Mouse (Mus musculus): ENCODE results near the gene Bspry. TPM values are rescaled to one million over a fixed set of nuclear protein-coding genes. Genes with fewer than 3 reads are reported as not detected.

Gene Bspry
- polyA plus RNA-seq, 1 experiment from 2014 or later: 0.36 TPM

- H3K9me3 ChIP-seq (ENCODE audit: control insufficient read depth, low read length): no peaks in the 10 kb centered on the region
- H3K4me2 ChIP-seq (ENCODE audit: low read length): peak overlapping the region; percentile 14; the same call in 1 of the 2 replicates
- peak overlapping the region; percentile 30; the same call in 1 of the 2 replicates for H3K9ac ChIP-seq (ENCODE audit: low read length)
- H3K27me3 ChIP-seq (ENCODE audit: control insufficient read depth, insufficient read depth, low read length): no peaks in the 10 kb centered on the region
- no peak overlapping the region for H3K4me3 ChIP-seq (ENCODE audit: control insufficient read depth in 1 of 2, insufficient read depth in 1 of 2, low read depth in 1 of 2, low read length in 2 of 2)
- H3K4me1 ChIP-seq (ENCODE audit: control insufficient read depth in 2 of 2, insufficient read depth in 2 of 2, low read length in 2 of 2): peaks cover 24 to 31% of the 10 kb centered on the region in 2 experiments
- H3K27ac ChIP-seq (replicated peaks in 1 of 2; ENCODE audit: control insufficient read depth in 1 of 2, insufficient read depth in 1 of 2, low read depth in 2 of 2, low read length in 2 of 2): peak overlapping the region; percentile 77 to 80
- 53% methylated on average over 1 of the region's 1 CpGs for WGBS
- ATAC-seq (ENCODE audit: insufficient number of reproducible peaks, insufficient read depth, low FRiP score, low read depth): no peak
- H3K36me3 ChIP-seq (ENCODE audit: control insufficient read depth, insufficient read depth, low read length): peaks cover 27% of the 10 kb centered on the region
Measured at GRCm38 (mm10) chr4:62516579-62516978, 36.7 kb downstream of the Bspry start.

DNA sequence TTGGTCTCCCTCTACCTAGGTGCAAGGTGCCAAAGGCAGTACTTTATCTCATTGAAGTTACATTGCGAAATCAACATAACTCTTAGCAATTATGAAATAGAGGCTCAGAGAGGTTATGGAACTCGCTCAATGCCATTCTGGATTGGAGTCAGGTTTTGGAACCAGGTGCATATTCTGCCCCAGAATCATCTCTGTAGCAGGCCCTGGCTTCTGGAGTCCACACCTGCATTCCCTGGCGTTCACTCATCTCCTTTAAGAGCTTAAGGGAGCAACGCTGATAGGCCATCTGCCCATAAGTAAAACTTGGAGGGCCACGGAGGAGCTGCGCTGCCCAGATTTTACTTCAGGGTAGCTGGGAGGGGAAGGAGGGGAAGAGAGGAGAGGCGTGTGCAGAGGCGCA lies 37.2 kb downstream of the Bspry start:
- H3K4me3 ChIP-seq (ENCODE audit: control insufficient read depth in 1 of 2, insufficient read depth in 1 of 2, low read depth in 1 of 2, low read length in 2 of 2): no peak overlapping the region
- no peaks in the 10 kb centered on the region for H3K27me3 ChIP-seq (ENCODE audit: control insufficient read depth, insufficient read depth, low read length)
- peaks cover 24 to 31% of the 10 kb centered on the region in 2 experiments for H3K4me1 ChIP-seq (ENCODE audit: control insufficient read depth in 2 of 2, insufficient read depth in 2 of 2, low read length in 2 of 2)
- WGBS: 87% methylated on average over 8 of the region's 8 CpGs
- no peak for ATAC-seq (ENCODE audit: insufficient number of reproducible peaks, insufficient read depth, low FRiP score, low read depth)
- H3K9ac ChIP-seq (ENCODE audit: low read length): peak overlapping the region; percentile 30; the same call in 1 of the 2 replicates
- H3K9me3 ChIP-seq (ENCODE audit: control insufficient read depth, low read length): no peaks in the 10 kb centered on the region
- H3K4me2 ChIP-seq (ENCODE audit: low read length): no peak overlapping the region; the same call in 1 of the 2 replicates
- H3K27ac ChIP-seq (replicated peaks in 1 of 2; ENCODE audit: control insufficient read depth in 1 of 2, insufficient read depth in 1 of 2, low read depth in 2 of 2, low read length in 2 of 2): peak overlapping the region; percentile 15 to 53; a peak in 2 of 4 replicates
- peaks cover 25% of the 10 kb centered on the region for H3K36me3 ChIP-seq (ENCODE audit: control insufficient read depth, insufficient read depth, low read length)

GRCm38 (mm10) chr4:62517538-62518415 lies 37.9 kb downstream of the Bspry start:
- H3K27ac ChIP-seq (replicated peaks in 1 of 2; ENCODE audit: control insufficient read depth in 1 of 2, insufficient read depth in 1 of 2, low read depth in 2 of 2, low read length in 2 of 2): peak overlapping the region; percentile 15 to 53; a peak in 2 of 4 replicates
- no peaks in the 10 kb centered on the region for H3K27me3 ChIP-seq (ENCODE audit: control insufficient read depth, insufficient read depth, low read length)
- no peaks in the 10 kb centered on the region for H3K9me3 ChIP-seq (ENCODE audit: control insufficient read depth, low read length)
- 78% methylated on average over 10 of the region's 10 CpGs for WGBS
- ATAC-seq (ENCODE audit: insufficient number of reproducible peaks, insufficient read depth, low FRiP score, low read depth): no peak
- H3K36me3 ChIP-seq (ENCODE audit: control insufficient read depth, insufficient read depth, low read length): peaks cover 25% of the 10 kb centered on the region
- peaks cover 24 to 31% of the 10 kb centered on the region in 2 experiments for H3K4me1 ChIP-seq (ENCODE audit: control insufficient read depth in 2 of 2, insufficient read depth in 2 of 2, low read length in 2 of 2)
- H3K4me2 ChIP-seq (ENCODE audit: low read length): peak overlapping the region; percentile 68
- peak overlapping the region; percentile 84; the same call in 1 of the 2 replicates for H3K9ac ChIP-seq (ENCODE audit: low read length)
- H3K4me3 ChIP-seq (ENCODE audit: control insufficient read depth in 1 of 2, insufficient read depth in 1 of 2, low read depth in 1 of 2, low read length in 2 of 2): no peak overlapping the region; a peak in 1 of 4 replicates

DNA sequence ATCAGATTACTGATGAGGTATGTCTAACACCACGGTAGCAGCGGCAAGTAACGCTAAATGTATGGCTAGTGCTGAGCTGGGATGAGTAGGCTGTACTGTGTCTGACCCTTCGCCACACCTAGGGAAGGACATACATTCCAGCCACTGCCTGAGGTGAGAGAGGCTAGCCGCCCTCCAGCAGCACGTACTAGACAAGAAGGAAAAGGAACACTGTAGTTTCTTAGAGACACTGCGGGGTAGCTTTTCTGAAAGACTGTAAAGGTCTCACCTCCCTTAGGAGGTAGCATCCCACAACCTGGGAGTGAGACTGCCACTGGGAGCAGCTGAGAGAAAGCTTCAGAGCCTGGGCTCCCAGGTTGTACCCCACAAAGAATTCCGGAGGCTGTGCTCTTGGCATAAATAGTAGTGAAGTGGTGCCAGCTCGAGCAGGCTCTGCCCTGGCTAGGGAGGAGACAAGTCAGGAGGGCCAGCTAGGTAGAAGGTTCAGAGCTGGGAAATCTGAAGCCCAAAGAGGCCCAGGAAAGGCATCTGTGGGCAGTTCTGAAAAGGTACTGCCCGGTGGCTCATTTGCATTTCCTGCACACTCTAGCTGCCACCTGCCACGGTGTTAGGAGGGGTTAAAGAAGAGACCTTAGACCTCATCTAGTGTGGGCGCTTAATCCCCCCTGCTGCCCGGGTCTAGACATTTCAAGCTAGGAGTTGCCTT lies 38.7 kb downstream of the Bspry start:
- 43% methylated on average over 13 of the region's 13 CpGs for WGBS
- H3K4me3 ChIP-seq (ENCODE audit: control insufficient read depth in 1 of 2, insufficient read depth in 1 of 2, low read depth in 1 of 2, low read length in 2 of 2): peak overlapping the region; percentile 71 to 97
- ATAC-seq (ENCODE audit: insufficient number of reproducible peaks, insufficient read depth, low FRiP score, low read depth): no peak

DNA sequence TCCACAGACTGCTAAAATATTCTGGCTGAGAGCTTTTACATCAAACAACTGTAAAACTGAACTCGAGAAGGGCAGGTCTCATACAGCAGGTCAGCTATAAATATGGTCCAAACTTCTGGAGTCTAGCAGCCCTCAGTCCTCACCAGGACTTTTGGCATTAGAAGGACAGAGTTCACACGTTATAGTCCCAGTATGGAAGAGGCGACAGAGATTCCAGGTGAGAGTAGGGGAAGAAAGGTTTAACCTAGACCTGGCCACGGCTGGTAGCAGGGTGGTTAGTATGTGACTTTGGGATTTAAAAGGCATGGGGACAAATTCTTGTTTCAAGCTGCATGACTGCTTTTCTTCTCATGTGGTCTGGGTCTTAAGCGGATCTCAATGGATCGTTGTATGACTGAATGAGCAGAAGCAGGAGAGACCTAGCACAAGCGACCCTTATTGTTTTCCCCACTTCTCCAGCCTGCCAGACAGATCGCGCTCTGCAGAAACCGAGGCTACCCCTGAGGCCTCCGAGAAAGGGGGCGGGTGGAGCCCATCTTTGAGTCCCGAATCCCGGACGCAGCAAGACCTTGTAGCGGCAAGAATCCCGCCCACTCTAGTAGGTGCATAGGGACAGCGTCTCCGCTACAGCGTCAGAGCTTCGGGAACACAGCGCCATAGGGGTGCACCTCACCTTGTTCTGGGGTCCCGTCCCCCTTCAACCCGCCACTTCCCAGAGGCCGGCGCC lies 39.4 kb downstream of the Bspry start:
- Histone ChIP-seq H3K9me3 (ENCODE audit: control insufficient read depth, low read length) (no peaks in the 10 kb centered on the region), H3K4me1 (ENCODE audit: control insufficient read depth in 2 of 2, insufficient read depth in 2 of 2, low read length in 2 of 2) (peaks cover 25 to 37% of the 10 kb centered on the region in 2 experiments), H3K9ac (ENCODE audit: low read length) (peak overlapping the region; percentile 84), H3K4me2 (ENCODE audit: low read length) (peak overlapping the region; percentile 68), H3K4me3 (ENCODE audit: control insufficient read depth in 1 of 2, insufficient read depth in 1 of 2, low read depth in 1 of 2, low read length in 2 of 2) (peak overlapping the region; percentile 71 to 97), H3K27me3 (ENCODE audit: control insufficient read depth, insufficient read depth, low read length) (no peaks in the 10 kb centered on the region), H3K27ac (replicated peaks in 1 of 2; ENCODE audit: control insufficient read depth in 1 of 2, insufficient read depth in 1 of 2, low read depth in 2 of 2, low read length in 2 of 2) (peak overlapping the region; percentile 85 to 88), H3K36me3 (ENCODE audit: control insufficient read depth, insufficient read depth, low read length) (peaks cover 23% of the 10 kb centered on the region)
- peak; percentile 72 for ATAC-seq (ENCODE audit: insufficient number of reproducible peaks, insufficient read depth, low FRiP score, low read depth)
- 2% methylated on average over 26 of the region's 26 CpGs for WGBS

More for the DNA sequence above, 38.7 kb downstream of the Bspry start:
- peaks cover 25% of the 10 kb centered on the region for H3K36me3 ChIP-seq (ENCODE audit: control insufficient read depth, insufficient read depth, low read length)
- peak overlapping the region in 1 of 2 experiments; percentile 85; a peak in 2 of 4 replicates for H3K27ac ChIP-seq (replicated peaks in 1 of 2; ENCODE audit: control insufficient read depth in 1 of 2, insufficient read depth in 1 of 2, low read depth in 2 of 2, low read length in 2 of 2)
- peak overlapping the region; percentile 68 for H3K4me2 ChIP-seq (ENCODE audit: low read length)
- peaks cover 24 to 31% of the 10 kb centered on the region in 2 experiments for H3K4me1 ChIP-seq (ENCODE audit: control insufficient read depth in 2 of 2, insufficient read depth in 2 of 2, low read length in 2 of 2)
- no peaks in the 10 kb centered on the region for H3K9me3 ChIP-seq (ENCODE audit: control insufficient read depth, low read length)
- H3K9ac ChIP-seq (ENCODE audit: low read length): peak overlapping the region; percentile 84
- no peaks in the 10 kb centered on the region for H3K27me3 ChIP-seq (ENCODE audit: control insufficient read depth, insufficient read depth, low read length)

GRCm38 (mm10) chr4:62519849-62520233 lies 40.0 kb downstream of the Bspry start, which contains the start of gene Alad:
Gene Alad, minus strand, starts transcription at chr4:62519918.
- peaks cover 27 to 39% of the 10 kb centered on the region in 2 experiments for H3K4me1 ChIP-seq (ENCODE audit: control insufficient read depth in 2 of 2, insufficient read depth in 2 of 2, low read length in 2 of 2)
- peak within 1 kb of the TSS; percentile 68 for H3K4me2 ChIP-seq (ENCODE audit: low read length)
- peak within 1 kb of the TSS; percentile 85 to 88 for H3K27ac ChIP-seq (replicated peaks in 1 of 2; ENCODE audit: control insufficient read depth in 1 of 2, insufficient read depth in 1 of 2, low read depth in 2 of 2, low read length in 2 of 2)
- ATAC-seq (ENCODE audit: insufficient number of reproducible peaks, insufficient read depth, low FRiP score, low read depth): peak; percentile 85
- H3K27me3 ChIP-seq (ENCODE audit: control insufficient read depth, insufficient read depth, low read length): no peaks in the 10 kb centered on the region
- peak within 1 kb of the TSS; percentile 71 to 97 for H3K4me3 ChIP-seq (ENCODE audit: control insufficient read depth in 1 of 2, insufficient read depth in 1 of 2, low read depth in 1 of 2, low read length in 2 of 2)
- H3K9me3 ChIP-seq (ENCODE audit: control insufficient read depth, low read length): no peaks in the 10 kb centered on the region
- H3K9ac ChIP-seq (ENCODE audit: low read length): peak within 1 kb of the TSS; percentile 84
- WGBS: under 1% methylated on average over 37 of the region's 37 CpGs
- peaks cover 23% of the 10 kb centered on the region for H3K36me3 ChIP-seq (ENCODE audit: control insufficient read depth, insufficient read depth, low read length)

- WGBS: 82% methylated on average over 2 of the region's 2 CpGs
- Histone ChIP-seq H3K4me2 (ENCODE audit: low read length) (no peak overlapping the region), H3K36me3 (ENCODE audit: control insufficient read depth, insufficient read depth, low read length) (peaks cover 23% of the 10 kb centered on the region), H3K4me1 (ENCODE audit: control insufficient read depth in 2 of 2, insufficient read depth in 2 of 2, low read length in 2 of 2) (peaks cover 19 to 28% of the 10 kb centered on the region in 2 experiments), H3K9ac (ENCODE audit: low read length) (no peak overlapping the region), H3K27ac (replicated peaks in 1 of 2; ENCODE audit: control insufficient read depth in 1 of 2, insufficient read depth in 1 of 2, low read depth in 2 of 2, low read length in 2 of 2) (no peak overlapping the region), H3K4me3 (ENCODE audit: control insufficient read depth in 1 of 2, insufficient read depth in 1 of 2, low read depth in 1 of 2, low read length in 2 of 2) (no peak overlapping the region), H3K27me3 (ENCODE audit: control insufficient read depth, insufficient read depth, low read length) (no peaks in the 10 kb centered on the region), H3K9me3 (ENCODE audit: control insufficient read depth, low read length) (no peaks in the 10 kb centered on the region)
- ATAC-seq (ENCODE audit: insufficient number of reproducible peaks, insufficient read depth, low FRiP score, low read depth): no peak
Measured at GRCm38 (mm10) chr4:62520892-62521400, 41.1 kb downstream of the Bspry start.
